27 mouse cellular contexts compared by ENCODE assay signal in genomic region chr7:46880992-46881391, GRCm38 (mm10). TPM values are rescaled to one million over a fixed set of nuclear protein-coding genes. Genes with fewer than 3 reads are reported as not detected.
DNase-seq lines count a peak whose midpoint lies in the region; ATAC-seq and TF ChIP-seq lines count a peak whose summit lies in the region.
"Had no signal": no experiment of that assay in that cellular context is flagged by ENCODE, and none has a peak within 500 bp of the region (broad histone marks: within the 10 kb centered on the region; RNA-seq: fewer than 3 reads in every experiment).

No protein-coding gene starts in this region.

- H3K36me3 ChIP-seq in CH12.LX (replicated peaks in 1 of 2; ENCODE audit: control insufficient read depth in 1 of 2, insufficient read depth in 1 of 2, low read length in 1 of 2) (peaks cover 0 to 11% of the 10 kb centered on the region in 2 experiments), macrophage (ENCODE audit: inconsistent target) (peaks cover 4% of the 10 kb centered on the region; the same call in 1 of the 2 replicates)
- H3K36me3 ChIP-seq in thymus, adult 2 months (ENCODE audit: control insufficient read depth, insufficient read depth, low read length) = 0 out of 2 replicates have a peak, but pooled peaks cover under 1% of the 10 kb centered on the region
- H3K36me3 ChIP-seq: intestine, embryonic 15.5 days had no signal

- H3K4me3 ChIP-seq in CH12.LX (replicated peaks in 1 of 3; ENCODE audit: low read depth in 2 of 3, low read length in 2 of 3, poor library complexity in 1 of 3) = no peak overlapping the region
- H3K4me3 ChIP-seq in bone marrow macrophage, adult 2 months (ENCODE audit: insufficient read depth, low read length) = no peak overlapping the region
- H3K4me3 ChIP-seq in macrophage (ENCODE audit: inconsistent target) = no peak overlapping the region
- H3K4me3 ChIP-seq in thymus, adult 2 months (ENCODE audit: control insufficient read depth, insufficient read depth, low read length) = no peak overlapping the region
- H3K4me3 ChIP-seq: embryonic facial prominence, embryonic 12.5 days; forebrain, embryonic 15.5 days; heart, adult 2 months; heart, embryonic 15.5 days; hindbrain, embryonic 10.5 days; intestine, embryonic 15.5 days had no signal

- no peak for ATAC-seq in megakaryocyte-erythroid progenitor cell, adult 5-6 weeks (replicated peaks; ENCODE audit: low FRiP score, low TSS enrichment, poor library complexity, severe bottlenecking)
- ATAC-seq: activated CD4-positive, CD25-positive, alpha-beta regulatory T cell, adult 4 months; forebrain, embryonic 15.5 days; intestine, embryonic 15.5 days; Patski had no signal

- TF ChIP-seq RAD21 in CH12.LX (IDR thresholded peaks at IDR 0.05; ENCODE audit: low read depth, low read length) = no peak

- dilution Hi-C loops in CH12.LX (cut with MboI; ENCODE audit: extremely low pct_ligation_motif_present, extremely low pct_unique_long_range_greater_than_20kb, low sequenced_read_pairs) = no loop called here

- no peak for TF ChIP-seq CTCF in CH12.LX (conservative IDR thresholded peaks at IDR 0.05 in 1 of 2, IDR thresholded peaks at IDR 0.05 in 1 of 2; ENCODE audit: low read depth in 2 of 2, low read length in 2 of 2)
- TF ChIP-seq CTCF in bone marrow macrophage, adult 2 months (IDR thresholded peaks at IDR 0.05; ENCODE audit: low read depth, low read length) = no peak
- TF ChIP-seq CTCF in thymus, adult 2 months (IDR thresholded peaks at IDR 0.05; ENCODE audit: borderline replicate concordance, control insufficient read depth, extremely low read depth, insufficient read depth, low read length, poor library complexity) = no peak

- TF ChIP-seq POLR2A in CH12.LX (IDR thresholded peaks at IDR 0.05; ENCODE audit: low read depth, low read length) = no peak
- no peak for TF ChIP-seq POLR2A in bone marrow macrophage, adult 2 months (IDR thresholded peaks at IDR 0.05; ENCODE audit: borderline replicate concordance, low read depth, low read length)
- TF ChIP-seq POLR2A in thymus, adult 2 months (IDR thresholded peaks at IDR 0.05; ENCODE audit: control insufficient read depth, extremely low read depth, insufficient read depth, low read length, poor library complexity) = no peak

- no peak overlapping the region for H3K9ac ChIP-seq in CH12.LX (ENCODE audit: insufficient read depth, low read depth)
- H3K9ac ChIP-seq: embryonic facial prominence, embryonic 12.5 days; forebrain, embryonic 15.5 days; heart, embryonic 15.5 days; hindbrain, embryonic 14.5 days; intestine, embryonic 15.5 days had no signal

- in situ Hi-C loops in CH12.LX (cut with MboI; ENCODE audit: low pct_ligation_motif_present, low pct_unique_long_range_greater_than_20kb, low sequenced_read_pairs) = no loop called here

- peak; percentile 42 for DNase-seq in CH12.LX (ENCODE audit: extremely low read depth)
- DNase-seq in cerebellum, postnatal 4 days (ENCODE audit: low spot score in 2 of 2) = no peak
- DNase-seq in thymus, adult 2 months = no peak
- DNase-seq in ovary, postnatal 36 days (ENCODE audit: low spot score) = no peak
- DNase-seq: adrenal gland, adult 2 months; adrenal gland, postnatal 36 days; cerebellum, adult 11 months; cerebellum, adult 9-10 months; cerebellum, postnatal 36 days; embryo, embryonic 11 days; gastrocnemius, postnatal 10 days; heart, adult 2 months; heart, postnatal 14 days had no signal

- H3K9me3 ChIP-seq in CH12.LX (replicated peaks; ENCODE audit: low read length) = no peaks in the 10 kb centered on the region
- H3K9me3 ChIP-seq: embryonic facial prominence, embryonic 12.5 days; forebrain, embryonic 15.5 days; G1E; heart, embryonic 15.5 days; hindbrain, embryonic 10.5 days; intestine, embryonic 15.5 days had no signal

- peaks cover 2 to 14% of the 10 kb centered on the region in 2 experiments; a peak in 2 of 4 replicates for H3K4me1 ChIP-seq in CH12.LX (ENCODE audit: control insufficient read depth in 1 of 2, insufficient read depth in 2 of 2)
- H3K4me1 ChIP-seq in bone marrow macrophage, adult 2 months (ENCODE audit: control insufficient read depth, insufficient read depth, low read length) = peaks cover 21% of the 10 kb centered on the region
- H3K4me1 ChIP-seq in thymus, adult 2 months (replicated peaks; ENCODE audit: control insufficient read depth, insufficient read depth, low read length) = no peaks in the 10 kb centered on the region
- H3K4me1 ChIP-seq: embryonic facial prominence, embryonic 12.5 days; forebrain, embryonic 15.5 days; heart, embryonic 15.5 days; hindbrain, embryonic 10.5 days; intestine, embryonic 15.5 days had no signal

- H3K27ac ChIP-seq in CH12.LX (ENCODE audit: insufficient read depth, low read depth) = no peak overlapping the region
- peak overlapping the region; percentile 21; the same call in 1 of the 2 replicates for H3K27ac ChIP-seq in bone marrow macrophage, adult 2 months (ENCODE audit: insufficient read depth, low read depth, low read length)
- 0 out of 2 replicates have a peak overlapping the region, but pooled peaks have one; percentile 0 for H3K27ac ChIP-seq in macrophage
- H3K27ac ChIP-seq in thymus, adult 2 months (ENCODE audit: control insufficient read depth, insufficient read depth, low read length) = no peak overlapping the region
- H3K27ac ChIP-seq: embryonic facial prominence, embryonic 12.5 days; forebrain, embryonic 15.5 days; heart, adult 2 months; heart, embryonic 15.5 days; hindbrain, embryonic 10.5 days; hindbrain, embryonic 14.5 days; intestine, embryonic 15.5 days had no signal

- no peak for TF ChIP-seq EP300 in CH12.LX (IDR thresholded peaks at IDR 0.05; ENCODE audit: low read length)

- no peak overlapping the region for H3K4me2 ChIP-seq in CH12.LX (ENCODE audit: insufficient read depth, low read depth, poor library complexity, severe bottlenecking)
- H3K4me2 ChIP-seq: embryonic facial prominence, embryonic 12.5 days; forebrain, embryonic 15.5 days; heart, embryonic 11.5 days; heart, embryonic 15.5 days; hindbrain, embryonic 14.5 days; intestine, embryonic 15.5 days had no signal

- no peaks in the 10 kb centered on the region for H3K27me3 ChIP-seq in CH12.LX (replicated peaks)
- no peaks in the 10 kb centered on the region for H3K27me3 ChIP-seq in thymus, adult 2 months (ENCODE audit: control insufficient read depth, insufficient read depth, low read length)
- H3K27me3 ChIP-seq: embryonic facial prominence, embryonic 12.5 days; forebrain, embryonic 15.5 days; heart, embryonic 15.5 days; intestine, embryonic 15.5 days; Patski had no signal

- no CpG with 5 or more reads among the region's 2 CpGs for WGBS in macrophage (ENCODE audit: missing documents)
- WGBS in thymus, adult 2 months = 67% methylated on average over 2 of the region's 2 CpGs

- no peaks in the 10 kb centered on the region for H3K79me2 ChIP-seq in CH12.LX (replicated peaks; ENCODE audit: control insufficient read depth, extremely low read depth, insufficient read depth, poor library complexity, severe bottlenecking)
- H3K79me2 ChIP-seq in macrophage (ENCODE audit: inconsistent target) = no peaks in the 10 kb centered on the region

TF ChIP-seq in CH12.LX, 34 proteins besides CTCF, POLR2A, EP300 and RAD21:
- TF ChIP-seq NRF1 (IDR thresholded peaks at IDR 0.05; ENCODE audit: low read depth, low read length) (no peak), ZNF384 (IDR thresholded peaks at IDR 0.05; ENCODE audit: low read depth, low read length) (peak; percentile 91)

RNA-seq across cellular contexts. Expression of gene Ldhc, which starts 20.0 kb away (rescaled TPM):
- total RNA-seq in CH12.LX (2012; rRNA removed) (not detected in 2 replicates), CH12.LX (2014; rRNA removed) (not detected in 2 replicates)
- polyA plus RNA-seq in CH12.LX (2012; ENCODE audit: insufficient read length, low read depth) (not detected in 2 replicates), macrophage (2018) (not detected in 3 replicates)
- polyA plus RNA-seq in bone marrow macrophage, adult 2 months (2012; ENCODE audit: insufficient read depth, insufficient read length, missing spikeins) = not detected in 2 replicates
- not detected for total RNA-seq in macrophage (2018; cell fraction: chromatin; rRNA removed)
- not detected for total RNA-seq in macrophage (2018; cell fraction: cytosol; rRNA removed)
- not detected for total RNA-seq in macrophage (2018; cell fraction: nucleus; rRNA removed)
- total RNA-seq in megakaryocyte-erythroid progenitor cell, adult 5-6 weeks (2014; fragmentation: Nextera tagmentation) = not detected in 2 replicates
- not detected in 2 replicates for total RNA-seq in megakaryocyte-erythroid progenitor cell, adult 5-6 weeks (2017)
- polyA plus RNA-seq in thymus, adult 2 months (2012; rRNA removed) = 0.20 TPM in 1 of 2 replicates, not detected in the other
- total RNA-seq: adrenal gland, adult 2 months; adrenal gland, postnatal 36 days; G1E; gastrocnemius, postnatal 10 days; gastrocnemius, postnatal 4 days; heart, adult 2 months; heart, postnatal 14 days had no signal
- polyA plus RNA-seq: activated CD4-positive, CD25-positive, alpha-beta regulatory T cell, adult 4 months; adrenal gland, adult 2 months; embryonic facial prominence, embryonic 12.5 days; forebrain, embryonic 15.5 days; G1E; heart, embryonic 11.5 days; heart, embryonic 15.5 days; hindbrain, embryonic 10.5 days; intestine, embryonic 15.5 days; Patski had no signal

RNA-seq across cellular contexts. Expression of gene Tsg101, which starts 38.8 kb away (rescaled TPM):
- total RNA-seq in CH12.LX (2012; rRNA removed) (19.8 and 23.8 TPM in 2 replicates), CH12.LX (2014; rRNA removed) (46.0 and 49.9 TPM in 2 replicates)
- polyA plus RNA-seq in CH12.LX (2012; ENCODE audit: insufficient read length, low read depth) (84.1 and 93.5 TPM in 2 replicates), macrophage (2018) (62.8 to 220 TPM (median 81.4 TPM) in 3 replicates)
- 103 and 112 TPM in 2 replicates for polyA plus RNA-seq in bone marrow macrophage, adult 2 months (2012; ENCODE audit: insufficient read depth, insufficient read length, missing spikeins)
- 100 to 1,000 TPM in 1 of 26 experiments, 10 to 100 TPM in 25; 23.3 to 108 (median 64.5) TPM for total RNA-seq in macrophage (2018; cell fraction: chromatin; rRNA removed)
- 10 to 100 TPM; 53.2 to 72.2 (median 64.0) TPM for total RNA-seq in macrophage (2018; cell fraction: cytosol; rRNA removed)
- 100 to 1,000 TPM in 1 of 26 experiments, 10 to 100 TPM in 25; 33.3 to 101 (median 53.5) TPM for total RNA-seq in macrophage (2018; cell fraction: nucleus; rRNA removed)
- total RNA-seq in megakaryocyte-erythroid progenitor cell, adult 5-6 weeks (2014; fragmentation: Nextera tagmentation) = 69.9 and 95.9 TPM in 2 replicates
- 42.1 and 79.1 TPM in 2 replicates for total RNA-seq in megakaryocyte-erythroid progenitor cell, adult 5-6 weeks (2017)
- 113 and 123 TPM in 2 replicates for polyA plus RNA-seq in thymus, adult 2 months (2012; rRNA removed)

RNA-seq across cellular contexts. Expression of gene Ldha, which starts 39.7 kb away (rescaled TPM):
- total RNA-seq in CH12.LX (2012; rRNA removed) (702 and 970 TPM in 2 replicates), CH12.LX (2014; rRNA removed) (1,007 and 1,199 TPM in 2 replicates)
- polyA plus RNA-seq in CH12.LX (2012; ENCODE audit: insufficient read length, low read depth) (1,412 and 1,555 TPM in 2 replicates), macrophage (2018) (352 to 860 TPM (median 417 TPM) in 3 replicates)
- 344 and 355 TPM in 2 replicates for polyA plus RNA-seq in bone marrow macrophage, adult 2 months (2012; ENCODE audit: insufficient read depth, insufficient read length, missing spikeins)
- 100 to 1,000 TPM in 4 of 26 experiments, 10 to 100 TPM in 22; 28.3 to 140 (median 69.6) TPM for total RNA-seq in macrophage (2018; cell fraction: chromatin; rRNA removed)
- 100 to 1,000 TPM; 342 to 466 (median 395) TPM for total RNA-seq in macrophage (2018; cell fraction: cytosol; rRNA removed)
- 100 to 1,000 TPM in 25 of 26 experiments, 10 to 100 TPM in 1; 83.2 to 291 (median 163) TPM for total RNA-seq in macrophage (2018; cell fraction: nucleus; rRNA removed)
- total RNA-seq in megakaryocyte-erythroid progenitor cell, adult 5-6 weeks (2014; fragmentation: Nextera tagmentation) = 663 and 668 TPM in 2 replicates
- total RNA-seq in megakaryocyte-erythroid progenitor cell, adult 5-6 weeks (2017) = 397 and 483 TPM in 2 replicates
- polyA plus RNA-seq in thymus, adult 2 months (2012; rRNA removed) = 600 and 660 TPM in 2 replicates

Comparison
In these comparisons a context has a peak if more than half of its experiments do, and no peak if none do; other contexts are left out.
1. H3K27ac ChIP-seq: peak in bone marrow macrophage, adult 2 months (single experiment) and macrophage (single experiment); none in CH12.LX (single experiment) and thymus, adult 2 months (single experiment).